Mouse (Mus musculus) lung, adult 2 months (tissue): ENCODE data around the gene Tmem120a.

Experiments
- CTCF ChIP-seq: fragments of 200-500 bp; IDR thresholded peaks from 2 replicates; pipeline ENCODE4 v1.5.1; 2011; ENCODE audit warnings: mild to moderate bottlenecking, low read length, control low read depth; ENCODE audit not compliant: insufficient read depth
- POLR2A ChIP-seq: fragments of 200-500 bp; IDR thresholded peaks from 2 replicates; pipeline ENCODE4 v1.6.1; 2011; ENCODE audit warnings: low read depth, mild to moderate bottlenecking, control low read depth, low read length, borderline replicate concordance; ENCODE audit errors: extremely low read depth

GRCm38 (mm10) chr5:135705383-135705782, 38.9 kb downstream of the Tmem120a start:
- TF ChIP-seq POLR2A, result no peak
- TF ChIP-seq CTCF, result no peak
